8 mouse cellular contexts compared by ENCODE assay signal in genomic region chr12:13249573-13249919, GRCm38 (mm10). TPM values are rescaled to one million over a fixed set of nuclear protein-coding genes. Genes with fewer than 3 reads are reported as not detected.
DNase-seq lines count a peak whose midpoint lies in the region; ATAC-seq and TF ChIP-seq lines count a peak whose summit lies in the region.

No protein-coding gene starts in this region.

- peak overlapping the region; percentile 54 for H3K4me2 ChIP-seq in limb, embryonic 11.5 days (ENCODE audit: low read depth, severe bottlenecking)
- peak overlapping the region; percentile 61 for H3K4me2 ChIP-seq in neural tube, embryonic 13.5 days

- intact Hi-C loops in left cerebral cortex, adult 2 months (cut with DNase I), result loop anchor here (2.0 to 10.0 kb wide), 2 partner anchors 19 to 1965 kb away; partner anchors contain the start of gene Nbas

- peak overlapping the region; percentile 80 for H3K4me3 ChIP-seq in left cerebral cortex, adult 2 months
- H3K4me3 ChIP-seq in forebrain, embryonic 10.5 days, result peak overlapping the region; percentile 95
- H3K4me3 ChIP-seq in limb, embryonic 11.5 days (ENCODE audit: low read depth, low read length), result peak overlapping the region; percentile 94
- H3K4me3 ChIP-seq in neural tube, embryonic 13.5 days, result peak overlapping the region; percentile 90

- peaks cover 20% of the 10 kb centered on the region for H3K36me3 ChIP-seq in forebrain, embryonic 10.5 days (replicated peaks)
- H3K36me3 ChIP-seq in limb, embryonic 11.5 days (ENCODE audit: control insufficient read depth, insufficient read depth, low read length), result no peaks in the 10 kb centered on the region
- peaks cover under 1% of the 10 kb centered on the region; the same call in 1 of the 2 replicates for H3K36me3 ChIP-seq in neural tube, embryonic 13.5 days

- no peaks in the 10 kb centered on the region for H3K27me3 ChIP-seq in forebrain, embryonic 10.5 days (ENCODE audit: poor library complexity, severe bottlenecking)
- H3K27me3 ChIP-seq in limb, embryonic 11.5 days (ENCODE audit: control insufficient read depth, insufficient read depth, low read length), result no peaks in the 10 kb centered on the region
- H3K27me3 ChIP-seq in neural tube, embryonic 13.5 days, result no peaks in the 10 kb centered on the region

- 90% methylated on average over 3 of the region's 3 CpGs for WGBS in forebrain, embryonic 10.5 days
- WGBS in limb, embryonic 11.5 days, result 92% methylated on average over 3 of the region's 3 CpGs
- WGBS in neural tube, embryonic 13.5 days, result 90% methylated on average over 3 of the region's 3 CpGs

- TF ChIP-seq CTCF in left cerebral cortex, adult 2 months (IDR thresholded peaks at IDR 0.05), result no peak

- peaks cover 17% of the 10 kb centered on the region for H3K4me1 ChIP-seq in forebrain, embryonic 10.5 days
- no peaks in the 10 kb centered on the region for H3K4me1 ChIP-seq in limb, embryonic 11.5 days (ENCODE audit: control insufficient read depth, insufficient read depth, low read length)
- H3K4me1 ChIP-seq in neural tube, embryonic 13.5 days (replicated peaks), result peaks cover 17% of the 10 kb centered on the region

- no peak for DNase-seq in left cerebral cortex, adult 2 months (ENCODE audit: extremely low spot score in 1 of 2, low spot score in 2 of 2)
- DNase-seq in left cerebral cortex, adult 11 months (ENCODE audit: low spot score), result no peak
- DNase-seq in forebrain, embryonic 10.5 days (ENCODE audit: extremely low spot score, low spot score), result no peak
- DNase-seq in limb, embryonic 11.5 days (ENCODE audit: low spot score), result no peak
- no peak for DNase-seq in spleen, postnatal 14 days (ENCODE audit: low spot score in 2 of 2)
- DNase-seq in cerebellum, adult 11-12 months, result no peak

- no peaks in the 10 kb centered on the region for H3K9me3 ChIP-seq in forebrain, embryonic 10.5 days
- no peaks in the 10 kb centered on the region for H3K9me3 ChIP-seq in limb, embryonic 11.5 days (ENCODE audit: control insufficient read depth, low read length)
- no peaks in the 10 kb centered on the region for H3K9me3 ChIP-seq in neural tube, embryonic 13.5 days

- no peak for ATAC-seq in limb, embryonic 11.5 days (ENCODE audit: insufficient number of reproducible peaks, low FRiP score, low TSS enrichment, low read depth)
- peak; percentile 50 for ATAC-seq in neural tube, embryonic 13.5 days (ENCODE audit: low read depth)
- no peak for ATAC-seq in inflammation-experienced regulatory T-cells, adult 6 months

- H3K9ac ChIP-seq in limb, embryonic 11.5 days (ENCODE audit: low read length), result no peak overlapping the region
- peak overlapping the region; percentile 91 for H3K9ac ChIP-seq in neural tube, embryonic 13.5 days

- peak overlapping the region; percentile 82 for H3K27ac ChIP-seq in left cerebral cortex, adult 2 months
- H3K27ac ChIP-seq in forebrain, embryonic 10.5 days, result peak overlapping the region; percentile 97
- H3K27ac ChIP-seq in limb, embryonic 11.5 days (replicated peaks; ENCODE audit: low read depth, low read length), result no peak overlapping the region
- H3K27ac ChIP-seq in neural tube, embryonic 13.5 days (replicated peaks), result peak overlapping the region; percentile 92; the same call in 1 of the 2 replicates

RNA-seq across cellular contexts. Expression of gene Ddx1, which starts 0.5 kb away (rescaled TPM):
- total RNA-seq in left cerebral cortex, adult 2 months (2021), result 100 to 1,000 TPM; 114 to 129 TPM
- polyA plus RNA-seq in forebrain, embryonic 10.5 days (2016; fragmentation: Nextera tagmentation; extraction: Ambion mirVana), result 211 and 212 TPM in 2 replicates
- 193 and 203 TPM in 2 replicates for polyA plus RNA-seq in limb, embryonic 11.5 days (2014; fragmentation: Nextera tagmentation; extraction: Ambion mirVana)
- polyA plus RNA-seq in neural tube, embryonic 13.5 days (2015; fragmentation: Nextera tagmentation; extraction: Ambion mirVana), result 116 and 123 TPM in 2 replicates
- polyA plus RNA-seq in inflammation-experienced regulatory T-cells, adult 6 months (2017; shearing (Covaris generic)), result 100 to 1,000 TPM in 1 of 3 experiments, 10 to 100 TPM in 2; 80.0 to 127 (median 81.4) TPM

RNA-seq across cellular contexts. Expression of gene Nbas, which starts 19.4 kb away (rescaled TPM):
- total RNA-seq in left cerebral cortex, adult 2 months (2021), result 10 to 100 TPM; 33.3 to 33.9 TPM
- 13.4 and 14.8 TPM in 2 replicates for polyA plus RNA-seq in forebrain, embryonic 10.5 days (2016; fragmentation: Nextera tagmentation; extraction: Ambion mirVana)
- polyA plus RNA-seq in limb, embryonic 11.5 days (2014; fragmentation: Nextera tagmentation; extraction: Ambion mirVana), result 16.4 and 20.9 TPM in 2 replicates
- polyA plus RNA-seq in neural tube, embryonic 13.5 days (2015; fragmentation: Nextera tagmentation; extraction: Ambion mirVana), result 14.7 and 15.1 TPM in 2 replicates
- 10 to 100 TPM in 2 of 3 experiments, 1 to 10 TPM in 1; 8.6 to 21.6 (median 10.3) TPM for polyA plus RNA-seq in inflammation-experienced regulatory T-cells, adult 6 months (2017; shearing (Covaris generic))
